Mouse (Mus musculus): ENCODE results near the gene Olfr338. TPM values are rescaled to one million over a fixed set of nuclear protein-coding genes. Genes with fewer than 3 reads are reported as not detected.

Gene Olfr338
- polyA plus RNA-seq (2015; fragmentation: Illumina TruSeq; extraction: RNeasy Lipid Tissue Mini Kit (QIAGEN cat#74804); ENCODE audit: insufficient read depth, low replicate concordance), result not detected

GRCm38 (mm10) chr2:36373219-36373618 lies at the start of gene Olfr338:
Gene Olfr338 (plus strand): TSS chr2:36373519.

GRCm38 (mm10) chr2:36418647-36419046 lies 45.3 kb downstream of the Olfr338 start, which contains the start of gene Olfr339:
Gene Olfr339 (plus strand): TSS chr2:36418947.

Other genes with a start within 250 kb of the Olfr338 start
- gene Mrrf, start 237.1 kb upstream of the Olfr338 start, polyA plus RNA-seq (2015; fragmentation: Illumina TruSeq; extraction: RNeasy Lipid Tissue Mini Kit (QIAGEN cat#74804); ENCODE audit: insufficient read depth, low replicate concordance), result 13.5 TPM
- 41.3 TPM for gene Rbm18, start 236.7 kb upstream of the Olfr338 start, polyA plus RNA-seq (2015; fragmentation: Illumina TruSeq; extraction: RNeasy Lipid Tissue Mini Kit (QIAGEN cat#74804); ENCODE audit: insufficient read depth, low replicate concordance)
- gene Ptgs1, start 143.1 kb upstream of the Olfr338 start, polyA plus RNA-seq (2015; fragmentation: Illumina TruSeq; extraction: RNeasy Lipid Tissue Mini Kit (QIAGEN cat#74804); ENCODE audit: insufficient read depth, low replicate concordance), result 36.1 TPM
- not detected for gene Olfr339, start 45.4 kb downstream of the Olfr338 start, polyA plus RNA-seq (2015; fragmentation: Illumina TruSeq; extraction: RNeasy Lipid Tissue Mini Kit (QIAGEN cat#74804); ENCODE audit: insufficient read depth, low replicate concordance)
- gene Olfr340, start 79.1 kb downstream of the Olfr338 start, polyA plus RNA-seq (2015; fragmentation: Illumina TruSeq; extraction: RNeasy Lipid Tissue Mini Kit (QIAGEN cat#74804); ENCODE audit: insufficient read depth, low replicate concordance), result not detected
- gene Olfr341, start 108.9 kb downstream of the Olfr338 start, polyA plus RNA-seq (2015; fragmentation: Illumina TruSeq; extraction: RNeasy Lipid Tissue Mini Kit (QIAGEN cat#74804); ENCODE audit: insufficient read depth, low replicate concordance), result not detected
- gene Olfr342, start 151.5 kb downstream of the Olfr338 start, polyA plus RNA-seq (2015; fragmentation: Illumina TruSeq; extraction: RNeasy Lipid Tissue Mini Kit (QIAGEN cat#74804); ENCODE audit: insufficient read depth, low replicate concordance), result not detected
- gene Olfr344, start 193.1 kb downstream of the Olfr338 start, polyA plus RNA-seq (2015; fragmentation: Illumina TruSeq; extraction: RNeasy Lipid Tissue Mini Kit (QIAGEN cat#74804); ENCODE audit: insufficient read depth, low replicate concordance), result not detected